Mouse (Mus musculus): ENCODE results near the gene Sik3.
A peak's percentile ranks its signal among the peaks of the same experiment; 100 is the strongest.
"Not testable (repeated sequence)": the region's sequence is repeated elsewhere in the genome, so short reads cannot be mapped to it uniquely, and the experiment has no call there.

The Sik3 gene

DNA sequence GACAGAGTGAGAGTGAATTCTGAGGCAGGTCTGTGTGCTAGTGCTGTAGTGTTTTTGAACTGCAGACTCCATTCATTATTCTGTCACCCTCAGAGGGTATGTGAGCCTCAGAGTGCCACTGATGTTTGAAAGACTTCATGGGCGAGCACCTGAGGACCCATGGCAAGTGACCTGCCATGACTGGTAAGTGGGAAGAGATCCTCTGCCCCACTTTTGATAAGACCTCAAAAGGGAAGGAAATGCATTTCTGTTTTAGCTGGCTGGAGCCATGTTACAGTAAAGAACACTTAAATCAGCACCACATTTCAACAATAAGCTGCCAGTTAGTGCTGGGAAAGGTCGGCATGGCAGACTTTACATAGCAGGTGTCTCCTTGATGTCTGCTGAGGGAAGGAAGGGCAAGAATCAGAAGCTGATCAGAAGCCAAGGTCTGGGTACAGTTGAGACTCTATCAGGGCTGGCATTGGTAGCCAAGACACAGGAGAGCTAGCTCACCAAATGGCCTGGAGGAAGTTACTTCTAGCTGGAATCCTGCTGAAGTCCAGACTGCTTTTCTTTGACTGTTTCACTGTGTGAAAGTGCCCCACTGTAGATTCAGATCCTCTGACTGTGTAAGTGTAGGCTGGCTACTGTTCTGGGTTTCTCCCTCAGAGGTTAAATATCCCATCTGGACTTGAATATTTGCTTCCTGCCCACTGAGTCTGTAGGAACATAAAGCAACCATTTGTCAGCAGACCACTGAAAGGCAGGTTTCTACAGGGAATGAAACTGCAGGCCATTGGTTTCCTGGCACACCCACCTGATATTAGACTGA, 138.5 kb downstream of the Sik3 start:
- DNase-seq (ENCODE audit: low read depth, low spot score) = no peak

GRCm38 (mm10) chr9:46151704-46152040, 139.1 kb downstream of the Sik3 start:
- no peak for DNase-seq (ENCODE audit: low read depth, low spot score)

DNA sequence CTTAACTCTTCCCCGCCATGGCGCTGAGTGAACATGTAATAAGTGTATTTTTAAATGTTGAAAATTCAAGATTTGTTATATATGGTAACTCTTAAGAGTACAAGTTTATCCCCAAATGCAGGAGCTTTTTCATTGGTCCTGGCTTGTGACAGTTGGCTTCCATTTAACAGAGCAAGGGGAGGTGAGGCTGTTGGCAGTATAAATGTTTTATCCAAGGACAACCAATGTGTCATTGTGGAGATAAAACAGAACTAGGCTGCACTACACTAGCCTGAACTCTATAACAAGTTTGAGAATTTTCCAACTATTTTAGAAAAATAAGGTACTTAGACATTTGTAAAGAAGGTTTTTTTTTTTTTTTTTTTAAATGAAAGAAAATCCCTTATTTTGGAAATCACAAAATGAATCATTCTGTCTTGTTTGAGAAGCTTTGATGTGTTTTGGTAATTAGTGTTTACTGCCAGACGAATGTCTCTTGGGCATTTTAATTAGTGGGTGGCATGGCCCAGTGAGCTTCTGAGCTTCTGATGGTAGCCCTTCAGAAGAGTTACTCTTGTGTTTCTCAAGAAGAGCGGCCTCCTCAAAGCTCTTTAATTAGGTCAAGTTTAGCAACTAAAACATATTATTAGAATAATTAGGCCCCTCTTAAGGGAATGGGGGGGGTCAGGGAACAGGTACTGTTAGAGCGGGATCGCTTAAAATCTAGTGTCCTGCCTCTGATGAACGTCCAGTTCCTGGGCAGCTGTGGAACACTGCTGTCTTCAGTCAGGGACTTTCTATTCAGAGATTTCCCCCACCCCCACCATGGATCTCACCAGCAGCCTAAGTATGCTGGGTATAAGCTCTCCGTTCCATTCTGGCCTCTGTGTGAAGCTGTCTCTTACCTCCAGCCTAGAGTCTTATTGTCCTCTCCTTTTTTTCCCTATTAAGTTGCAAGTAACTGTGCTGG, 139.7 kb downstream of the Sik3 start:
- DNase-seq (ENCODE audit: low read depth, low spot score) = no peak

- DNase-seq (ENCODE audit: low read depth, low spot score) = no peak
These were observed 141.8 kb downstream of the Sik3 start for GRCm38 (mm10) chr9:46154469-46154868.

GRCm38 (mm10) chr9:46155026-46155425, 142.4 kb downstream of the Sik3 start:
- DNase-seq (ENCODE audit: low read depth, low spot score) = no peak

- not testable (repeated sequence) for DNase-seq (ENCODE audit: low read depth, low spot score)
These were observed 143.2 kb downstream of the Sik3 start for GRCm38 (mm10) chr9:46155818-46156217.

GRCm38 (mm10) chr9:46156711-46157110, 144.1 kb downstream of the Sik3 start:
- no peak for DNase-seq (ENCODE audit: low read depth, low spot score)

- DNase-seq (ENCODE audit: low read depth, low spot score) = no peak
These were observed 145.7 kb downstream of the Sik3 start for GRCm38 (mm10) chr9:46158273-46158813.

DNA sequence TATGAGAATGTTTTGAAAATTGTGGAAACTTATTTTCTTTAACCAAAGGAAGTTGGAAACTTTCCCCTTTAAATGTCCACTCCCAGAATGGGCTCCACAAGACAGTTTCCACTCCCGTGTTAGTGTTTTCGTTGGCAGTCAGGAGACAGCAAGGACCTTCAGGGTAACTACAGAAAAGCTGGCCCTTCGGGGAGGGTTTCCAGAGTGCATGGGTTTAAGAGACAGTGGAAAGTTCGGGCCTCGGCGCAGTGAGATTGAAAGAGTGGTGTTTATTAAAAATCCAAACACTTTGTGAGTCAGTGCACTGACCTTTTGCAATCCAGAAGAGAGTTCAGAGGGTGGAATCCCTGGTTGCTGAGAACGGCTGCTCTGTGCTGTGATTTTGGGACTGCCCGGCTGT, 150.8 kb downstream of the Sik3 start:
- no peak for DNase-seq (ENCODE audit: low read depth, low spot score)

- peak; percentile 86 for DNase-seq (ENCODE audit: low read depth, low spot score)
These were observed 156.2 kb downstream of the Sik3 start for GRCm38 (mm10) chr9:46168802-46169201.

- peak; percentile 36 for DNase-seq (ENCODE audit: low read depth, low spot score)
These were observed 159.6 kb downstream of the Sik3 start for GRCm38 (mm10) chr9:46172251-46172650.

- DNase-seq (ENCODE audit: low read depth, low spot score) = peak; percentile 72
These were observed 160.3 kb downstream of the Sik3 start for GRCm38 (mm10) chr9:46172953-46173352.

DNA sequence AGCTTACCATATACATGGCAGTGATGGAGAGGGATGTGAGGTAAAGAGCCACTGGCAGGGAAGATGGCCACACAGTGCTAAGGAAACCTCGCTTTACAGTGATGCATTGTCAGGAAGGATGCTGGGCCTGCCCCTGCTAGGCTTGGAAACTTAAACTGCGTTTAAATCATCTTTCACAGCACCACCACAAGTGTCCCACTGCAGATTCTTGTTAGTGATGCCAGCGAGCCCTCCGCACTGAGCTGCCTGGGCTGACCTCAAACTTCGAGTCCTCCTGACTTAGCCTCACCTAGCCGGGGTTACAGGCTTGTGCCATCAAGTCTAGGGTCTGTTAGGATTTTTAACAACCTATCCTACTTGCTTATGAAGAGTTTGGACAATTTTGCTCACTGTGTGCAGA, 161.3 kb downstream of the Sik3 start:
- no peak for DNase-seq (ENCODE audit: low read depth, low spot score)

DNA sequence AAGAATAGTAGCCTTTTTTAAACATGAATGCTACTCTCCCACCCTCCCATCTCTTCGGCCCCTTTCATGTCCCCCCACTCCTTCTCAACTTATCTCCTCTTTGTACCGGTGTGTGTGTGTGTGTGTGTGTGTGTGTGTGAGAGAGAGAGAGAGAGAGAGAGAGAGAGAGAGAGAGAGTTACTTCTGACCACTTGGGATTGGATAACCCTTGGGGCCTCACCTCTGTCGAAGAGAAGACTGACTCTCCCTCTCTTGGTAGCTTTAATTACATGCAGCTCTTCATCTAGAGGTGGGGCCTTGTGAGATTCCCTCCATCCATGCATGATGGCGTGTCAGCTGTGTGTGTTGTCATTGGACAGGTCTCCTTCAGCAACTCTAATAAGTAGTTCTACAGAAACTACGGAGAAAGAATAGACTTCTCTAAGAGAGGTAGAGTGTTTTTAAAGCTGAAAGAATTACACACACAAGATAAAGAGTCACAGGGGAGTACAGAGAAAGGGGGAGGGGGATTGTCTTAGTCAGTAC, 162.2 kb downstream of the Sik3 start:
- DNase-seq (ENCODE audit: low read depth, low spot score) = no peak

DNA sequence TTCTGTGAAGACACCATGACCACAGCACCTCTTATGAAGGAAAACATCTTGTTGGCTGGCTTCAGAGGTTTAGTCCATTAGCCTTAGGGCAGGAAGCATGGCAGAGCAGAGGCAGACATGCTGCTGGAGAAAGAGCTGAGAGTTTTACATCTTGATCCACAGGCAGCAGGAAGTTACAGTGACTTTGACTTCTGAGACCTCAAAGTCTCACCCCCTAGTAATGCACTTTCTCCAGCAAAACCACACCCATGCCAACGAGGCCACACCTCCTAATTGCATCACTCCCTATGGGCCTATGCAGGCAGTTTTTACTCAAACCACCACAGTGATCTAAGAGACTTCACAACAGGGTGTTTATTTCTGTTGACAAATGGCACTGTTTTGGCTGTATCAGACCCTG, 162.7 kb downstream of the Sik3 start:
- peak; percentile 71 for DNase-seq (ENCODE audit: low read depth, low spot score)

DNA sequence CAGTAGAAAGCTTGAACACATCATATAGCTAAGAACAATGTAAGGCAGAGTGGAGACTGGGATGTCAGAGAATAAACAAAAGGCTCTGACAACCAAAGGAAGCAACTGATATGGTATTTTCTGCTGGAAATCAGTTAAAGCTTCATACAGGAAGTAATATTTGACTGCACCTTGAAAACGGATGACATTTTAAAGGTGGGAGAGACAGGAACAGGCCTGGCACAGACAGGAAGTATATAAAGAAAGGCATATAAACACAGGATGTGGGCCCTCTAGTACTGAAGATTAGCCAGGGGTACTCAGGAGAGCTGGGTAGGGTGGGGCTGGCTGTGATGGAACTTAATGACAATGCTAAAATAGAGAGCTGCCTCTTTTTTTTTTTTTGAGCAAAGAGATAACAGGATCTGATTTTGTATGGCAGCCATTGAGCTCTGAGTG, 163.3 kb downstream of the Sik3 start:
- DNase-seq (ENCODE audit: low read depth, low spot score) = no peak

- DNase-seq (ENCODE audit: low read depth, low spot score) = no peak
These were observed 164.0 kb downstream of the Sik3 start for GRCm38 (mm10) chr9:46176613-46177012.

DNA sequence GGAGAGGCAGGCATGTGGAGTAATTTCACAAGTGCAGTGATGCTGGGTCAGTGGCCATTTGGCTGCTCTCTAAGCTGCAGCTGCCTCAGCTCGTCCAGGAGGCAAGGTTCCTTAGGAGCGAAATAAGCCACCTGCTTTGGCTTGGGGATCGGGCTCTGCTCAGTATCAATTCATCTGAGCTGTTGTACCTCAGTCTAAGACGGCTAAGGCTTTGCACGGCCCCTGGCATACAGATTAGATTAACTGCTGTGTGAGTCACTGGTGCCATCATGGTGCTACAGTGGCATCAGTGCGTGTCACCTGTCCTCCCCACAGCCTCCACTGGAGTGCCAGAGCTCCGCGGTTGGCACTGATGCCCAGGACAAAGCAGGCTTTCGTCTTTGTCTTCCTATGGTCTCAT, 166.0 kb downstream of the Sik3 start:
- DNase-seq (ENCODE audit: low read depth, low spot score) = no peak

DNA sequence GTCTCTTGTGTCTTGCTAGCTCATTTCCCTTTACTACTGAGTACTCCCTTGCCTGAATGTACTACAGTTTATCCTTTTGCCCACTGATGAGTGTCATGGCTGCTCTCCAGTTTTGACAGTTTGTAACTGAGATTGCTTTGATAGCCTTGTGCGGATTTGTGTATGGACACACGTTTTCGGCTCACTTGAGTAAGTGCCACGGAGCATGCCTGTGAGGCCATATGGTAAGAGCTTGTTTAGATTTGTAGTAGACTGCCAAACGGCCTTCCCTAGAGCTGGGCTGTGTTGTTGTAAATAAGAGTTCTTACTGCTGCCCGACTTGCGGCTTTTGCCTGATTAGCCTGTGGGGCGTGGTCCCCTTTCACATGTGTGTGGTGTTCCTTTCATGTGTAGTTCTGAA, 168.7 kb downstream of the Sik3 start:
- DNase-seq (ENCODE audit: low read depth, low spot score) = no peak

GRCm38 (mm10) chr9:46184542-46184941, 171.9 kb downstream of the Sik3 start:
- no peak for DNase-seq (ENCODE audit: low read depth, low spot score)

DNA sequence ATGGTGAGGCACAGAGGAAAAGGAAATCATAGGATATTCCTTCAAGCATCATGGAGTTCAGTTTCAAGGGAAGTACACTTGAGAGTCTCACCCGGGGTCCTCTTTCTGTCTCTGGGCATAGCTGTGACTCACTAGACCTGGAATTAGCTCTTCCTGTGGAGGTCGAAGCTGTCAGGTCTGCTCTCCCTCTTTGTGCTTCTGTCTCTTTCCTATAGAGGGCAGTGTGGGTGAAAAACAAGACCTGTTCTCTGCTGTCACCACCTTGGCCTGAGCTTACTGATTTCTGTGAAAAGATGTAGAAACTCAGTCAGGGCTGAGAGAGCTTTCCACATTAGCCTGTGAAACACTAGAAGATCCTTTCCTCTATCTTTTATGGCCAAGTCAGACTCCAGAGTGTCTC, 172.6 kb downstream of the Sik3 start:
- DNase-seq (ENCODE audit: low read depth, low spot score) = peak; percentile 56

GRCm38 (mm10) chr9:46186387-46186786, 173.8 kb downstream of the Sik3 start:
- DNase-seq (ENCODE audit: low read depth, low spot score) = no peak
